Mouse (Mus musculus): ENCODE measurements around the gene Smtnl2. TPM values are rescaled to one million over a fixed set of nuclear protein-coding genes. Genes with fewer than 3 reads are reported as not detected.

Smtnl2 gene
- polyA plus RNA-seq, 1 experiment from 2014 or later: 25.1 TPM

GRCm38 (mm10) chr11:72396621-72397020, 14.9 kb downstream of the Smtnl2 start:
- no peak overlapping the region for H3K4me3 ChIP-seq
- ATAC-seq (ENCODE audit: insufficient number of reproducible peaks, insufficient read depth, low FRiP score, low TSS enrichment, low read depth): no peak
- H3K9me3 ChIP-seq: no peaks in the 10 kb centered on the region
- no peaks in the 10 kb centered on the region for H3K36me3 ChIP-seq
- no peak overlapping the region for H3K27ac ChIP-seq
- H3K4me1 ChIP-seq: peaks cover 45% of the 10 kb centered on the region
- no peaks in the 10 kb centered on the region for H3K27me3 ChIP-seq
- no peak overlapping the region for H3K4me2 ChIP-seq
- WGBS: 72% methylated on average over 7 of the region's 7 CpGs
- no peak overlapping the region for H3K9ac ChIP-seq

- Histone ChIP-seq H3K9me3 (no peaks in the 10 kb centered on the region), H3K36me3 (no peaks in the 10 kb centered on the region), H3K4me2 (no peak overlapping the region), H3K9ac (no peak overlapping the region), H3K4me1 (peaks cover 37% of the 10 kb centered on the region), H3K27ac (no peak overlapping the region), H3K27me3 (no peaks in the 10 kb centered on the region), H3K4me3 (no peak overlapping the region)
- 54% methylated on average over 6 of the region's 6 CpGs for WGBS
- no peak for ATAC-seq (ENCODE audit: insufficient number of reproducible peaks, insufficient read depth, low FRiP score, low TSS enrichment, low read depth)
Observed at GRCm38 (mm10) chr11:72395652-72396051, 15.9 kb downstream of the Smtnl2 start.

GRCm38 (mm10) chr11:72394694-72395093, 16.8 kb downstream of the Smtnl2 start:
- Histone ChIP-seq H3K4me2 (no peak overlapping the region), H3K9ac (no peak overlapping the region), H3K27me3 (no peaks in the 10 kb centered on the region), H3K4me1 (peaks cover 41% of the 10 kb centered on the region), H3K36me3 (no peaks in the 10 kb centered on the region), H3K27ac (no peak overlapping the region), H3K4me3 (no peak overlapping the region), H3K9me3 (no peaks in the 10 kb centered on the region)
- 62% methylated on average over 2 of the region's 2 CpGs for WGBS
- no peak for ATAC-seq (ENCODE audit: insufficient number of reproducible peaks, insufficient read depth, low FRiP score, low TSS enrichment, low read depth)

GRCm38 (mm10) chr11:72393669-72394068, 17.8 kb downstream of the Smtnl2 start:
- no peak for ATAC-seq (ENCODE audit: insufficient number of reproducible peaks, insufficient read depth, low FRiP score, low TSS enrichment, low read depth)
- H3K9me3 ChIP-seq: no peaks in the 10 kb centered on the region
- 0 out of 2 replicates have a peak overlapping the region, but pooled peaks have one; percentile 36 for H3K9ac ChIP-seq
- no peak overlapping the region for H3K4me2 ChIP-seq
- H3K27me3 ChIP-seq: no peaks in the 10 kb centered on the region
- no peaks in the 10 kb centered on the region for H3K36me3 ChIP-seq
- 25% methylated on average over 5 of the region's 5 CpGs for WGBS
- peaks cover 45% of the 10 kb centered on the region for H3K4me1 ChIP-seq
- H3K27ac ChIP-seq: 0 out of 2 replicates have a peak overlapping the region, but pooled peaks have one; percentile 4
- H3K4me3 ChIP-seq: no peak overlapping the region

GRCm38 (mm10) chr11:72393243-72393642, 18.3 kb downstream of the Smtnl2 start:
- H3K27me3 ChIP-seq: no peaks in the 10 kb centered on the region
- no peak overlapping the region for H3K4me3 ChIP-seq
- no peaks in the 10 kb centered on the region for H3K36me3 ChIP-seq
- no peaks in the 10 kb centered on the region for H3K9me3 ChIP-seq
- 67% methylated on average over 3 of the region's 3 CpGs for WGBS
- H3K4me1 ChIP-seq: peaks cover 46% of the 10 kb centered on the region
- no peak for ATAC-seq (ENCODE audit: insufficient number of reproducible peaks, insufficient read depth, low FRiP score, low TSS enrichment, low read depth)
- no peak overlapping the region for H3K9ac ChIP-seq
- no peak overlapping the region for H3K4me2 ChIP-seq
- H3K27ac ChIP-seq: 0 out of 2 replicates have a peak overlapping the region, but pooled peaks have one; percentile 4

GRCm38 (mm10) chr11:72391181-72391580, 20.3 kb downstream of the Smtnl2 start:
- Histone ChIP-seq H3K4me3 (no peak overlapping the region), H3K4me1 (peaks cover 31% of the 10 kb centered on the region), H3K36me3 (no peaks in the 10 kb centered on the region), H3K27me3 (no peaks in the 10 kb centered on the region), H3K27ac (no peak overlapping the region), H3K4me2 (no peak overlapping the region), H3K9ac (no peak overlapping the region), H3K9me3 (no peaks in the 10 kb centered on the region)
- no peak for ATAC-seq (ENCODE audit: insufficient number of reproducible peaks, insufficient read depth, low FRiP score, low TSS enrichment, low read depth)
- 90% methylated on average over 13 of the region's 13 CpGs for WGBS

GRCm38 (mm10) chr11:72389407-72390142, 21.9 kb downstream of the Smtnl2 start:
- no peak overlapping the region for H3K4me2 ChIP-seq
- no peaks in the 10 kb centered on the region for H3K9me3 ChIP-seq
- no peak overlapping the region for H3K4me3 ChIP-seq
- no peak for ATAC-seq (ENCODE audit: insufficient number of reproducible peaks, insufficient read depth, low FRiP score, low TSS enrichment, low read depth)
- H3K27me3 ChIP-seq: no peaks in the 10 kb centered on the region
- H3K36me3 ChIP-seq: no peaks in the 10 kb centered on the region
- no peak overlapping the region for H3K9ac ChIP-seq
- 84% methylated on average over 7 of the region's 7 CpGs for WGBS
- no peak overlapping the region for H3K27ac ChIP-seq
- H3K4me1 ChIP-seq: peaks cover 24% of the 10 kb centered on the region

- Histone ChIP-seq H3K4me1 (peaks cover 15% of the 10 kb centered on the region; the same call in 1 of the 2 replicates), H3K4me3 (no peak overlapping the region), H3K36me3 (no peaks in the 10 kb centered on the region), H3K9ac (no peak overlapping the region), H3K4me2 (no peak overlapping the region), H3K27ac (no peak overlapping the region; the same call in 1 of the 2 replicates), H3K27me3 (no peaks in the 10 kb centered on the region), H3K9me3 (no peaks in the 10 kb centered on the region)
- 0 out of 2 replicates have a peak, but pooled peaks have one; percentile 69 for ATAC-seq (ENCODE audit: insufficient number of reproducible peaks, insufficient read depth, low FRiP score, low TSS enrichment, low read depth)
- 64% methylated on average over 6 of the region's 6 CpGs for WGBS
Observed at GRCm38 (mm10) chr11:72388113-72388529, 23.4 kb downstream of the Smtnl2 start.

GRCm38 (mm10) chr11:72379351-72379750, 32.2 kb downstream of the Smtnl2 start:
- Histone ChIP-seq H3K9me3 (no peaks in the 10 kb centered on the region), H3K4me2 (no peak overlapping the region), H3K4me1 (0 out of 2 replicates have a peak, but pooled peaks cover 3% of the 10 kb centered on the region), H3K36me3 (no peaks in the 10 kb centered on the region), H3K9ac (no peak overlapping the region), H3K27ac (no peak overlapping the region), H3K4me3 (no peak overlapping the region), H3K27me3 (no peaks in the 10 kb centered on the region)
- WGBS: 60% methylated on average over 4 of the region's 4 CpGs
- ATAC-seq (ENCODE audit: insufficient number of reproducible peaks, insufficient read depth, low FRiP score, low TSS enrichment, low read depth): no peak

GRCm38 (mm10) chr11:72378222-72378621, 33.3 kb downstream of the Smtnl2 start:
- H3K27me3 ChIP-seq: no peaks in the 10 kb centered on the region
- no peak for ATAC-seq (ENCODE audit: insufficient number of reproducible peaks, insufficient read depth, low FRiP score, low TSS enrichment, low read depth)
- H3K9me3 ChIP-seq: no peaks in the 10 kb centered on the region
- no peak overlapping the region for H3K27ac ChIP-seq
- no peak overlapping the region for H3K9ac ChIP-seq
- no peak overlapping the region for H3K4me2 ChIP-seq
- H3K36me3 ChIP-seq: no peaks in the 10 kb centered on the region
- 55% methylated on average over 7 of the region's 7 CpGs for WGBS
- H3K4me1 ChIP-seq: 0 out of 2 replicates have a peak, but pooled peaks cover 3% of the 10 kb centered on the region
- H3K4me3 ChIP-seq: no peak overlapping the region

GRCm38 (mm10) chr11:72376562-72376961, 35.0 kb downstream of the Smtnl2 start:
- Histone ChIP-seq H3K36me3 (no peaks in the 10 kb centered on the region), H3K4me2 (no peak overlapping the region), H3K27me3 (no peaks in the 10 kb centered on the region), H3K4me1 (0 out of 2 replicates have a peak, but pooled peaks cover 3% of the 10 kb centered on the region), H3K9me3 (no peaks in the 10 kb centered on the region), H3K27ac (no peak overlapping the region), H3K9ac (no peak overlapping the region), H3K4me3 (no peak overlapping the region)
- 79% methylated on average over 2 of the region's 2 CpGs for WGBS
- ATAC-seq (ENCODE audit: insufficient number of reproducible peaks, insufficient read depth, low FRiP score, low TSS enrichment, low read depth): no peak

Measured in embryonic facial prominence, embryonic 13.5 days (tissue).